Mouse (Mus musculus): ENCODE results near the gene Tax1bp3. TPM values are rescaled to one million over a fixed set of nuclear protein-coding genes. Genes with fewer than 3 reads are reported as not detected.

Gene Tax1bp3
- polyA plus RNA-seq, 1 experiment from 2014 or later: 103 TPM

DNA sequence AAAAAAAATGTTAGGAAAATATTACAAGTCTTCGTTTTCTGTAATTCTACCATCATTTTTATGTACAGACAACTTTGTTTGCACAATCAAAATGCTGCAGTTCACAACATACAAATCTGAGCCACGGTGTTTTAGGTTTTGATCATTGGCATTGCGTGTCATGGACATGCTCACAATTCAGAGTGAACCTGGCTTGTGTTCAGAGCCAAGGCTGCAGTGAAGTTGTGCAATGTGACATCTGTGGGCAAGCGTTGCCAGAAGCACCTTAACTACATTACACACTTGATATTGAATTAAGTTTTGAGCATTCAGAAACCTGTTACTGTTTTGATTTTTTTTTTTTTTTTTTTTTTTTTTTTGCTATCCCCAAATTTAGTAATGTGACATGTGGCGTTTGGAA, 53.2 kb downstream of the Tax1bp3 start:
- H3K27ac ChIP-seq (ENCODE audit: low read depth, low read length): no peak overlapping the region
- no peak for ATAC-seq (ENCODE audit: low read depth)
- no peak overlapping the region for H3K4me3 ChIP-seq (ENCODE audit: low read depth, low read length)
- no peak overlapping the region for H3K9ac ChIP-seq (replicated peaks; ENCODE audit: low read depth, low read length)
- no peaks in the 10 kb centered on the region for H3K27me3 ChIP-seq (ENCODE audit: control insufficient read depth, insufficient read depth, low read length)
- 89% methylated on average over 5 of the region's 5 CpGs for whole genome bisulfite sequencing
- H3K9me3 ChIP-seq (ENCODE audit: control insufficient read depth, low read length): no peaks in the 10 kb centered on the region
- no peaks in the 10 kb centered on the region for H3K36me3 ChIP-seq (ENCODE audit: control insufficient read depth, insufficient read depth, low read length)
- H3K4me2 ChIP-seq (ENCODE audit: low read depth, low read length): no peak overlapping the region
- no peaks in the 10 kb centered on the region for H3K4me1 ChIP-seq (ENCODE audit: control insufficient read depth, insufficient read depth, low read length)

DNA sequence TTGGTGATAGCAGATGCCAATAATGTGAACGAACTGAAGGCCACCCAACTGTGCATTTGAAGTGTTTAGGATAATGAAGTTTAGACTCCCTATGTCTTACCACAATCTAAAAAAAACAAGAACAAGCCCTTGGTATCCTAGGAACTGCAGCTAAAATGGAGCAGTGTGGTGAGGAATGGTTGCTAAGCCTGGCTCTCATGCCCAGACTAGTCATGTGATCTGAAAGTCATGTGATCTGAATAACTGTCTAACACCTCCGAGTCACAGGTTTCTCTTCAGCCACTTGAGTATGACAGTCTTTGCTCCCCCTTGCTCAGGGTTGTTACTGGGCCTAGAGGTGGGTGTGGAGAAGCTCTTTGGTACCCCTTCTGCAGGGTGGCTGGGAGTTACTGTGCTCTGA, 55.6 kb downstream of the Tax1bp3 start:
- Histone ChIP-seq H3K27ac (ENCODE audit: low read depth, low read length) (no peak overlapping the region), H3K9me3 (ENCODE audit: control insufficient read depth, low read length) (no peaks in the 10 kb centered on the region), H3K27me3 (ENCODE audit: control insufficient read depth, insufficient read depth, low read length) (no peaks in the 10 kb centered on the region), H3K4me1 (ENCODE audit: control insufficient read depth, insufficient read depth, low read length) (no peaks in the 10 kb centered on the region), H3K4me3 (ENCODE audit: low read depth, low read length) (no peak overlapping the region), H3K4me2 (ENCODE audit: low read depth, low read length) (no peak overlapping the region), H3K9ac (replicated peaks; ENCODE audit: low read depth, low read length) (no peak overlapping the region), H3K36me3 (ENCODE audit: control insufficient read depth, insufficient read depth, low read length) (no peaks in the 10 kb centered on the region)
- 69% methylated on average over 2 of the region's 2 CpGs for WGBS
- no peak for ATAC-seq (ENCODE audit: low read depth)

Other genes with a start within 250 kb of the Tax1bp3 start
- gene Atp2a3, start 215.9 kb upstream of the Tax1bp3 start, polyA plus RNA-seq (2014; fragmentation: Nextera tagmentation; extraction: Ambion mirVana): 0.70 and 1.1 TPM in 2 replicates
- gene P2rx1, start 178.0 kb upstream of the Tax1bp3 start, polyA plus RNA-seq (2014; fragmentation: Nextera tagmentation; extraction: Ambion mirVana): 0.29 and 0.75 TPM in 2 replicates
- gene Camkk1, start 158.1 kb upstream of the Tax1bp3 start, polyA plus RNA-seq (2014; fragmentation: Nextera tagmentation; extraction: Ambion mirVana): 14.0 and 20.4 TPM in 2 replicates
- 9.6 and 11.4 TPM in 2 replicates for gene Ncbp3, start 129.3 kb upstream of the Tax1bp3 start, polyA plus RNA-seq (2014; fragmentation: Nextera tagmentation; extraction: Ambion mirVana)
- gene Itgae, start 86.5 kb upstream of the Tax1bp3 start, polyA plus RNA-seq (2014; fragmentation: Nextera tagmentation; extraction: Ambion mirVana): 0.16 and 0.26 TPM in 2 replicates
- gene Haspin, start 38.8 kb upstream of the Tax1bp3 start, polyA plus RNA-seq (2014; fragmentation: Nextera tagmentation; extraction: Ambion mirVana): 1.4 and 2.5 TPM in 2 replicates
- gene P2rx5, start 16.7 kb upstream of the Tax1bp3 start, polyA plus RNA-seq (2014; fragmentation: Nextera tagmentation; extraction: Ambion mirVana): 0.39 and 0.57 TPM in 2 replicates
- 147 and 158 TPM in 2 replicates for gene Emc6, start within 50 bp of the Tax1bp3 start, polyA plus RNA-seq (2014; fragmentation: Nextera tagmentation; extraction: Ambion mirVana)
- gene Ctns, start 22.0 kb downstream of the Tax1bp3 start, polyA plus RNA-seq (2014; fragmentation: Nextera tagmentation; extraction: Ambion mirVana): 17.2 and 20.6 TPM in 2 replicates
- gene Shpk, start 22.4 kb downstream of the Tax1bp3 start, polyA plus RNA-seq (2014; fragmentation: Nextera tagmentation; extraction: Ambion mirVana): 1.6 and 2.3 TPM in 2 replicates
- 5.1 TPM in 1 of 2 replicates, not detected in the other for gene Trpv1, start 57.2 kb downstream of the Tax1bp3 start, polyA plus RNA-seq (2014; fragmentation: Nextera tagmentation; extraction: Ambion mirVana)
- gene Trpv3, start 90.3 kb downstream of the Tax1bp3 start, polyA plus RNA-seq (2014; fragmentation: Nextera tagmentation; extraction: Ambion mirVana): 0.32 and 0.36 TPM in 2 replicates
- 2.5 and 3.3 TPM in 2 replicates for gene Aspa, start 152.5 kb downstream of the Tax1bp3 start, polyA plus RNA-seq (2014; fragmentation: Nextera tagmentation; extraction: Ambion mirVana)
- not detected in 2 replicates for gene Gm49340, start 152.7 kb downstream of the Tax1bp3 start, polyA plus RNA-seq (2014; fragmentation: Nextera tagmentation; extraction: Ambion mirVana)
- not detected in 2 replicates for gene Spata22, start 152.7 kb downstream of the Tax1bp3 start, polyA plus RNA-seq (2014; fragmentation: Nextera tagmentation; extraction: Ambion mirVana)
- gene Olfr20, start 173.7 kb downstream of the Tax1bp3 start, polyA plus RNA-seq (2014; fragmentation: Nextera tagmentation; extraction: Ambion mirVana): not detected in 2 replicates
- not detected in 2 replicates for gene Olfr376, start 194.2 kb downstream of the Tax1bp3 start, polyA plus RNA-seq (2014; fragmentation: Nextera tagmentation; extraction: Ambion mirVana)
- gene Olfr1, start 222.5 kb downstream of the Tax1bp3 start, polyA plus RNA-seq (2014; fragmentation: Nextera tagmentation; extraction: Ambion mirVana): not detected in 2 replicates